In the genomic region with DNA sequence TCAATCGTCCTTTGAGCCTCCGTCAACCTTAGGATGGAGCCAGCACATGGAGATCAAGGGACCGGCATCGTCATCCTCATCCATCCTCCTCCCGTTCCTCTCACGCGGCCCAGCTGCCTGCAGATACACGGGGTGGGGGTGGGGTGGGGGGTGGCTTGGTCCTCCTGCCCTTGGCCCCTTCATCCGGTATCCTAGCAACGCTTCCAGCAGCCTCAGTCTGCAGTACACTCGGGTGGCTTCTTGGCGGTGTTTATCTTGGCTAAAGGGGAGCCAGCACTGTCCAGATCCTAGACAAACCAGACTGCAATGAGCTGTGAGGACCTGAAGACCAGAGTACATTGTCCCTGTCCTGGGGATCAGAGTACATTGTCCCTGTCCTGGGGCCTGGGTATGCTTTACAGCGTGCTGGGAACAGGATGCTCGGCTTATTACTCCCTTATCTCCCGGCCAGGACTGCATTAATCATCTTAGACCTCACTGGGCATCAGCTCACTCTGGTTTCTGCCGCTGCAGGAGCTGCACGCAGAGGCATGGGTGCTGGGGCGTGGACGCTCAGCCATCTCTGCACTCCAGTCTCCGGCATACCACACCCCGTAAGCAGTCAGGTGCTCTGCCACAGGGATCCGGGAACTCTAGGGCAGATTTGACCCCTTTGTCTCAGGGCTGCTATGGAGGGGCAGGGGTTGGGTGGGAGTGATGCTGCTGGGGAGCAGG, we compare ENCODE assay signal across 9 mouse cellular contexts.
DNase-seq lines count a peak whose midpoint lies in the region; ATAC-seq and TF ChIP-seq lines count a peak whose summit lies in the region.
"Had no signal": no experiment of that assay in that cellular context is flagged by ENCODE, and none has a peak within 500 bp of the region (broad histone marks: within the 10 kb centered on the region; RNA-seq: fewer than 3 reads in every experiment).

No protein-coding gene starts in this region.

- DNase-seq in adrenal gland, adult (ENCODE audit: inconsistent age in 2 of 2, low spot score in 1 of 2), result peak; percentile 37 to 43
- no peak for DNase-seq in adrenal gland, adult 18-20 months (ENCODE audit: low spot score in 2 of 2)
- DNase-seq in adrenal gland, postnatal 10 days, result peak; percentile 10
- peak; percentile 86 for DNase-seq in midbrain, embryonic 10.5 days (ENCODE audit: low spot score)
- DNase-seq in lung, adult 2 months, result no peak
- DNase-seq in spleen, postnatal 4 days (ENCODE audit: low spot score in 2 of 2), result no peak

- 0 out of 2 replicates have a peak, but pooled peaks cover 5% of the 10 kb centered on the region for H3K9me3 ChIP-seq in forebrain, embryonic 16.5 days (ENCODE audit: control insufficient read depth, low read length)
- peaks cover 4% of the 10 kb centered on the region; the same call in 1 of the 2 replicates for H3K9me3 ChIP-seq in midbrain, embryonic 10.5 days (replicated peaks)
- H3K9me3 ChIP-seq: stomach, embryonic 15.5 days had no signal

- no peak overlapping the region for H3K27ac ChIP-seq in forebrain, embryonic 16.5 days (ENCODE audit: low read length)
- H3K27ac ChIP-seq in midbrain, embryonic 10.5 days (replicated peaks), result peak overlapping the region; percentile 82
- H3K27ac ChIP-seq: stomach, embryonic 15.5 days had no signal

- no peaks in the 10 kb centered on the region for H3K36me3 ChIP-seq in forebrain, embryonic 16.5 days (ENCODE audit: control insufficient read depth, insufficient read depth)
- H3K36me3 ChIP-seq in midbrain, embryonic 10.5 days, result no peaks in the 10 kb centered on the region
- H3K36me3 ChIP-seq: stomach, embryonic 15.5 days had no signal

- H3K9ac ChIP-seq in forebrain, embryonic 16.5 days (replicated peaks; ENCODE audit: low read depth, low read length), result no peak overlapping the region
- H3K9ac ChIP-seq: stomach, embryonic 15.5 days had no signal

- no peak for TF ChIP-seq CTCF in lung, adult 2 months (IDR thresholded peaks at IDR 0.05; ENCODE audit: insufficient read depth, low read length)

- no peak for TF ChIP-seq POLR2A in lung, adult 2 months (IDR thresholded peaks at IDR 0.05; ENCODE audit: borderline replicate concordance, extremely low read depth, low read depth, low read length)

- ATAC-seq in forebrain, embryonic 16.5 days, result peak; percentile 75
- no peak for ATAC-seq in megakaryocyte progenitor cell, adult 5-6 weeks (replicated peaks; ENCODE audit: poor library complexity)

- H3K27me3 ChIP-seq in forebrain, embryonic 16.5 days (replicated peaks; ENCODE audit: control insufficient read depth, insufficient read depth, low read length), result no peaks in the 10 kb centered on the region
- peaks cover 21% of the 10 kb centered on the region for H3K27me3 ChIP-seq in midbrain, embryonic 10.5 days (ENCODE audit: low read depth, poor library complexity, severe bottlenecking)
- H3K27me3 ChIP-seq: stomach, embryonic 15.5 days had no signal

- no peak overlapping the region for H3K4me3 ChIP-seq in forebrain, embryonic 16.5 days (replicated peaks; ENCODE audit: low read length)
- H3K4me3 ChIP-seq in midbrain, embryonic 10.5 days, result peak overlapping the region; percentile 30
- H3K4me3 ChIP-seq in lung, adult 2 months (replicated peaks; ENCODE audit: extremely low read depth, low read depth, low read length), result no peak overlapping the region
- H3K4me3 ChIP-seq: stomach, embryonic 15.5 days had no signal

- 29% methylated on average over 22 of the region's 22 CpGs for WGBS in forebrain, embryonic 16.5 days
- 30% methylated on average over 22 of the region's 22 CpGs for WGBS in midbrain, embryonic 10.5 days
- WGBS in lung, adult 2 months, result 24% methylated on average over 22 of the region's 22 CpGs

- peaks cover 12% of the 10 kb centered on the region for H3K4me1 ChIP-seq in forebrain, embryonic 16.5 days (replicated peaks; ENCODE audit: control insufficient read depth, insufficient read depth, low read length)
- H3K4me1 ChIP-seq in midbrain, embryonic 10.5 days, result peaks cover 64% of the 10 kb centered on the region
- H3K4me1 ChIP-seq in lung, adult 2 months (ENCODE audit: control insufficient read depth, insufficient read depth, low read length), result no peaks in the 10 kb centered on the region

- H3K4me2 ChIP-seq in forebrain, embryonic 16.5 days (ENCODE audit: low read length), result no peak overlapping the region
- H3K4me2 ChIP-seq: stomach, embryonic 15.5 days had no signal

Comparison
In these comparisons a context has a peak if more than half of its experiments do, and no peak if none do; other contexts are left out.
1. DNase-seq: peak in adrenal gland, adult (2 of 2), adrenal gland, postnatal 10 days (single experiment) and midbrain, embryonic 10.5 days (single experiment); none in adrenal gland, adult 18-20 months (0 of 2), lung, adult 2 months (single experiment) and spleen, postnatal 4 days (0 of 2).